Mouse (Mus musculus): ENCODE results near the gene Hist2h2ab.
A peak's percentile ranks its signal among the peaks of the same experiment; 100 is the strongest.
"Not testable (repeated sequence)": the region's sequence is repeated elsewhere in the genome, so short reads cannot be mapped to it uniquely, and the experiment has no call there.

The Hist2h2ab gene

DNA sequence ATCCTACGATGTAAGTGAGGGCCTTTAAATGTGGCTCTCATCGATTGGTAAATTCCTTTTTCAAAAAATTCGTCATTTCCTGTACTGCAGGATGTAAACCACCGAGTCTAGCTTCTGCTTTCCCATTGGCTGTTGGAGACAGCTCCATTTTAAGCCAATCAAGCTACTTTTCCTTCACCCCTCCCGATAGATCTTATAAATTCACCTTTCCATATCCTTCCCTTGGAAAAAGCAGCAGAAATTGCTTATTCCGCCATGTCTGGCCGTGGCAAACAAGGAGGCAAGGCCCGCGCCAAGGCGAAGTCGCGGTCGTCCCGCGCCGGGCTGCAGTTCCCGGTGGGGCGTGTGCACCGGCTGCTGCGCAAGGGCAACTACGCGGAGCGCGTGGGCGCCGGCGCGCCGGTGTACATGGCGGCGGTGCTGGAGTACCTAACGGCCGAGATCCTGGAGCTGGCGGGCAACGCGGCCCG is at the start of gene Hist2h2ab, which contains the start of gene Bola1:
Gene Hist2h2ab (plus strand): TSS at position 205 of the 470 bp plus-strand sequence.
Gene Bola1 (minus strand): TSS at position 49 of the 470 bp plus-strand sequence.
- peak; percentile 63 to 83 for DNase-seq

DNA sequence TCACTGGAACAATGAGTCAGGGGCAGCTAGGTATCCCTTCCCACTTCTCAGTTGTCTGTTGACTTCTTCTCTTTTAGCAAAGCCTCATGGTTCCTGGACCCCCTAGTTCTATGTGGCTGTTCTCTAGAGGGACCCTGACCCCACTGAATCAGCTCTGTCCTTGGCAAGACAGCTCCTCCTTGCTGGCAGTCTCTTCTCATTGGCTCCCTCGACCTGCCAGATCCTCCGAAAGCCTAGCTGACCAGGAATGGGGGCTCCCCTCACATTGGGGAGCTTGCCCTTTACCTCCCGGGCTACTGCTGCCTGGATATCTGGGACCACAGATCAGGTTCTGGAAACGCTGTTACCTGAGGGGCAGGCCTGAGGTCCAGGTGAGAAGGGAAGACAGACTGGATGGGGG is 49.4 kb upstream of the Hist2h2ab start:
- DNase-seq, result peak in 1 of 2 experiments; percentile 40

DNA sequence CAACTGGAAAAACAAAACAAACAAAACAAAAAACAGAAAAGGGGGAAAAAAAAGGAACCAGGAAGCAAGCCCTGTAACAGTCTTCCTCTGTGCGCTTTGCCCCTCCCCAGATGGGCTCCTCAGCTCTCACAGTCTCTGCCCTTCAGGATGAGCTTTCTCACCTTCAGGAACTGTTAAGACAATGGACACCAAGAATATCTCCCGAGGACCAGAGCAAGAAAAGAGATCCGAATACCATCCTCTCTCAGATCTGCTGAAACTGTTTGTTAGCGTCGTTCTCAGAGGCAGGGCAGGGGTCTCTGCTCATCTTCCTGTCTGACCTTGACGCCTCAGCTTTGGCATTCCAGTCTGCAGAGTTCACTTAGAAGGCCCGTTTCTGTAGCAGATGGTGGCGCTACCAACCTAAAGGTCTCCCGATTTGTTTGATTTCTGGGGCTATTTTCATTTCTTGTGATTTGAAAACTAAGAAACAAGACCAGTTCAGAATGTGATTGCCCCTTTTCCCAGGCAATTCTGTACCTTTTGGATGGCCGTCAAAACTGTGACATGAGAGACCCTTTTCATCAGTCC is 48.6 kb upstream of the Hist2h2ab start:
- peak in 1 of 2 experiments; percentile 41 for DNase-seq

DNA sequence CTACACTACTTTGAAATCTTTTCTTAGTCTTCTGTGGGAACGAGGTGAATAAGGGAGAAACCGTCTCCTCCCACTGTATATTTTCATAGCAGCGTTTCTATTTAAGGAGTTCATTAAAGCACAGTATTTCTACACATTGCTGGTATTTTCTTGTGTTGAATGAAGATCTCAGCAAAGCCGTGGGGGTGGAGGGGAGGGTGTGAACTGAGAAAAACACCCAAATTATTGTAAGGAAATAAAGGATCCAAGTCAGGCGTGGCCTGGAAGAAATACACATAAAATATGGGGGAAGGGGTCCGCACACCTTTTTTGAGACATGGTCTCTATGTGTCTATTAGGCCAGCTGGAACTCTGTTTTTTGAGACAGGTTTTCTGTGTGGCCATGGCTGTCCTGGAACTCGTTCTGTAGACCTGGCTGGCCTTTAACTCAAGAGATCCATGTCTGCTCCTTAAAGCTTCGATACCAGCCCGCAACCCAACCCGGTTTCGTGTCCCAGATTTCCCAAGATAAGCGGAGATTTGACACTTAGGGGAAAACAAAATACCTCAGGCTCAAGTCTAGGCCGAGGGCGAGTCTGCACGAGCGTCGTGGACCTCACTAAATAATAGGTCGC is 48.0 kb upstream of the Hist2h2ab start:
- DNase-seq, result no peak

DNA sequence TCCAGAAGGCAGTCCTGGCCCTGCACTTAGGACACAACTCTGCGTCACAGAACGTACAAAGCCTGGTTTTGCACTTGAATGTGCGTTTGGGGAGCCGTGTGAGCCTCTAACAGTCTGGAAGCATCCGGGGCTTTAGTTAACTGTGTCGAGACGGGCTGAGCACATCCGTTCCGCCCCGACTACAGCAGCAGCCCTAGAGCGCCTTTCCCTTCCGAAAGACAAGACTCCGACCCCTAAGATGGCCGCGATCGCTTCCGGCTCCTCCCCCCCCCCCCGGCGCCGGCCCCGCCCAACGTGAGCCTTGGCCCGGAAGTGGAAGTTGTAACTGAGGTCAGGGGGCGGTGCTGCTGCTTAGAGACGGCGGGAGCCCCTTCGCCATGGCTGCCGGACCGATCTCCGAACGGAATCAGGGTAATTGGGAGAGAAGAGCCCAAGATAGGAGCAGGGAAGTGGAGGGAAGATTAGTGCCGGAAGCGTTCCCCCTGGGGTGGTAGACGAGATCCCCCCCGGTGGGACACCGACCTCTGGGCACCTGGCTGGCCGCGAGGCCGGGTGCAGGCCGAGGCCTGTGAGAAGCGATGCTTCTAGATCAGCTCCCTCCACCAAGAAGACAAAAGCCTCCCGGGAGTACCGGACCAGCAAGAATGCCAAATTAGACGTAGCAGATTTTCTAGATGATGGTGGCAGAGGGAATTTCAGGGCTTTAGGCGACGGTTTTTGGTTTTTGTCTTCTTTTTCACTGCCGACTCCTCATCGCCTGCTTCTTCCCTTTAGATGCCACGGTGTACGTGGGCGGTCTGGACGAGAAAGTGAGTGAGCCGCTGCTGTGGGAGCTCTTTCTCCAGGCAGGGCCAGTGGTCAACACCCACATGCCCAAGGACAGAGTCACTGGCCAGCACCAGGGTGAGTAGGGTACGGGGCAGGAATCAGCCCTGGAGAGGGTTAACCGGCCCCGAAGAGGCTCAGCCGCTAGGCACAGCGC is 47.2 kb upstream of the Hist2h2ab start, which contains the start of gene Sf3b4:
Gene Sf3b4 (plus strand): TSS at position 136 of the 982 bp plus-strand sequence.
- peak; percentile 90 to 94 for DNase-seq

DNA sequence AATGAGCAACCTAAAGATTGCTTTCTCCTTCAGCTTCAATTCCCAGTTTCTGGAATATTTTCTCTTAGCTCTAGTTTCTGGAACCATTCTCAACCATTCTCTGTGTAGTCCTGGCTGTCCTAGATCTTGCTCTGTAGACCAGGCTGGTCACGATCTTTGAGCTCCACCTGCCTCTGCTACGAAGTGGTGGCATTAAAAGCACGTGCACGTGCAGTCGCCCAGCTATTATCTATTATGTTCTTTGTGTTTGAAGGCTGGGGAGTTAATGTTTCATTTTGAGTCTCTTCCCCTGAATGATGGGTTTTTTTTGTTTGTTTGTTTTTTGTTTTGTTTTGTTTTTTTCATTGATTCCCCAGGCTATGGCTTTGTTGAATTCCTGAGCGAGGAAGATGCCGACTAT is 46.5 kb upstream of the Hist2h2ab start:
- no peak for DNase-seq

DNA sequence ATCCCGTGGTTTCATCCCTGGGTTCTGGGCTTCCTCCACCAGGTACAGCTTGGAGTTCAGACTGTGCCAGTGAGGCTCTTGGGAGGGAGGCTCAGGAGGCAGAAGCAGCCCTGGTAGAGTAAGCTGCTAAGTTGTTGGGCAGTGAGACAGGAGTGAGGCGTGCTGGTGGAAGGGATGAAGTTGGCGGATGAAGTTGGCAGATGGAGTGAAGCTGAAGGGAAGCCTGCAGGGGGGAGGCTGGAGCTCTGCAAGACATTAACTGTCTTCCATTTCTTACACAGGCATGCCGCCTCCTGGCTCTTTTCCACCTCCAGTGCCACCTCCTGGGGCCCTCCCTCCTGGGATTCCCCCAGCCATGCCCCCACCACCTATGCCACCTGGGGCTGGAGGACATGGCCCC is 45.6 kb upstream of the Hist2h2ab start:
- not testable (repeated sequence) for DNase-seq

DNA sequence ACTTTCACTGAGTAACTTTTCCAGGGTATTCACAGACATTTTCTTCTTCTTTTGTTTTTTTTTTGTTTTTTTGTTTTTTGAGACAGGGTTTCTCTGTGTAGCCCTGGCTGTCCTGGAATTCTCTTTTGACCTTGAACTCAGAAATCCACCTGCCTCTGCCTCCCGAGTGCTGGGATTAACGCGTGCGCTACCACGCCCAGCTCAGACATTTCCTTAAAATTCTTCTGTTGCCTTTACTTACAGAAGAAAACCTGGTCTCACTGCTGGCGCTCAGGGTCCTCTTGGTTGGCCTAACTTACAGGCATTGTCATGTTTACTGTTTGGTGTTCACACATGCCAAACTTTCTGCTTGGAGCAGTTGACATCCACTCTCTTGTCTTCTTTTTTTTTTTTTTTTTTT is 44.4 kb upstream of the Hist2h2ab start:
- DNase-seq, result no peak

DNA sequence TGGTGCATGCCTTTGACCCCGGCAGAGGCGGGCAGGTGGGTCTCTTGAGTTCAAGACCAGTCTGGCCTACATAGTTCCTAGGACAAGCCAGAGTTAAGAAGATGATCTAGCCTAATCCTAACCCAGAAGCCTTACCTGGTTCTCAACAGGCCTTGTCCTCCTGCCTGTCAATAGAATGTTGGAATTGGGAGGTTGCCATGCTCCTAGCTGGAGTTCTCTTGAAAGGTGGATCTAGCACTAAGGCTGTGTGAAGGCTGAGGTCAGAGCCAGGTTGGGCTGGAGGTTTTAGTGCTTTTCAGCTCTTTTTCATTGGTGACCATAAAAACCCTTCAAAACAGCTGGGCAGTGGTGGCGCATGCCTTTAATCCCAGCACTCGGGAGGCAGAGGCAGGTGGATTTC is 41.2 kb upstream of the Hist2h2ab start:
- no peak for DNase-seq

DNA sequence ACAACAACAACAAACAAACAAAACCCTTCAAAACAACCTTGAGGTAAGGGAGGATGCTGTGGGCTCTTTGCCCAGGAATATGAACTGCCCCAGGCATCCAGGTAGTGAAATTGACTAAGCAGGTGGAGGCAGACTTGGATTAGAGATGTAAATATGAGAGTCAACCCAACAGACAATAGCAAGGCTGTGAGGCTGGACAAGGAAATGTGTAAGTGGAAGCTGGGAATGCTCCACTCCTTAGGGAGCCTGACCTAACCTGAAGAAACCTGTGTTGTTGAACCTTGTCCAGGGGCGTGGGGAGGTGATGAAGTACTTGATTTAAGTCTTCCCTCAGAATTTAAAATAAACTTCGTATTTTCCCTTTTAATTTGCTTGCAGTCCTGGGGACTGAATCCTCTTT is 40.8 kb upstream of the Hist2h2ab start:
- no peak for DNase-seq

DNA sequence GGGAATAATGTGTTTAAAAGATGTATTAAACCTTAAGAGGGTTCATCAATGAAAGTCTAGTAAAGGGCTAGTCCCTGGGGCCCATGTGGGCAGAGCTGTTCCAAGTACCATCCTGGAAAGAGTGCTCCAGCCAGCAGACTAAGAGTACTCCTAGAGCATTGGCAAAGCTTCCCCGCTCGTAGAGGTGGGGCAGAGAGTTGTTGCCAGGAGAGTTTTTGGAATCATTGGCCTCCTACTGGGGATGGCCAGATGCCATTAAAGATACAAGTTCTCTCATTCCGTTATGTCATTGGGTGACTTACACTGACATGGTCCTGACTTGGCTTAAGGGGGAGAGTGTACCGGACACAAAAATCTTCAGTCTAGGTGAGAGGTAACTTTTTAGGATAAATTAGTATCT is 40.1 kb upstream of the Hist2h2ab start:
- no peak for DNase-seq

DNA sequence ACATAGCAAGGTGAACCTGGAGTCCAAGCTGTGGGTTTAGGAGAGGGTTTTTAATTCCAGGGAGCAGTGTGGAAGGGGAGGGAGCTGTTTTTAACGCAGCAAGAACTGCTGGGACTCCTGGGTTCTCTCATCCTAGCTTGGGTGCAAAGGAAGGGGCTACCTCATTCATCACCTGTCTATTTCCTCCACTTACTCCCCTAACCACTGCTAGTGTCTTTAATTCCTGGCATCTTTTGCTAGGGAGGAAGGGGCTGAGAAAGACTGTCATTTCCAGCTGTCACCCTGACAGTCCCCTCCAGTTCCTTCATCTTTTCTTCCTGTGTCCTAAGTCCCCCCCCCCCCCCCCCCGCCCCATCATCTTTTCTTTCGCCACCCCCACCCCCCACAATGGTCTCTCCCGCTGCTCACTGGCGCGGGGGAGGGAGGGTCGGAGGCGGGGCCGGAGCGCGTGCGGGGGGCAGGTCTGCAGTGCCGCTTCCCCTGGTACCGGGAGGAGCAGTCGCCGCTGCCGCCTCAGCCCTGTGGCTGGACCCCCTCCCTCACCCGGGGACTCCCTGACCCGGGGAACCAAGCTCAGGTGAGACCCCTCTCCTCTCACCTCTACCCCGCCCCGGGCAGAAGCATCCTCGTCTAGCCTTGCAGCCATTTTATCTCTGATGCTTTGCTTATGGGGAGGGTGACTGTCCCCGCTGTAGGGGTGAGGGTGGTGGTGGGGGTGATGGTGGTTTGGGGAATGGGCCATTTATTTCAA is 38.8 kb upstream of the Hist2h2ab start, which contains the start of gene Sv2a:
Gene Sv2a (plus strand): TSS at position 425 of the 751 bp plus-strand sequence.
- DNase-seq, result peak; percentile 59 to 83

DNA sequence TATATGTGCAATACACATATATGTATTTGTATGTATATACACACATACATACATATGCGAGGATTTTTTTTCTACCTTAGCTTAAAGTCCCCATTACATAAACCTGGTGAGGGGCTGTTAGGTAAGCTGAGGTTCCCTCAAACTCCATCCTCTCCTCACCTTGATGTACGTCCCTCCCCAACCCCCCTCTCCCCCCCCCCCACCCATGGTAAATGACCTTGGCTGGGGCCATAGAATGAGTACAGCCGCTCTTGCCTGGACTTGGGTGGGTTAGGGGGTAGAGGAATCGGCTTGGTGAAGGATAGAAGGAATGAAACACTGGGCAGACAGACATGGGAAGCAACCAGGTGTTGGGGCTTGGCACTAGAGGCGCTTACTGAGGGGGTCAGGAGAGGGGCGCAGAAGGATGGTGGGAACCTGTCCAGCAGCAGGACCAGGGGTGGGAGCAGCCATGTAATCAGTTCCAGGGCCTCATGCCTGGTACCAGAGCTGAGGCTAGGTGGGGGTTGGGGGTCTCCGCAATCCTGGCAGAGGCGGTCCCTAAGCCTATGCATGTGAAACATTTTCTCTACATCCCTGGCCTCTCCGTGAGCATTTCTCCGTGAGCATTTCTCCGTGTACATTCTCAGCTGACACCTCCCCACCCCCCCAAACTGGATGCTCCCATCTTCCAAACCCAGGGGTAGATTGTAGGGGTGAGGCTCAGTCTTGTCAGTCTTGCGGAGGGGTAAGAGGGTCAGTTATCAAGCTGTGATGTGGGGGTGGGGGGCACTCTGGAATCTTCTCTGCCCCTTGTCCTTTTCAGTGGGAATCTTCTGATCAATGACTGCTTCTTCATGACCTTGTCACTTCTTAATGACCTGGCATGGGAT is 37.9 kb upstream of the Hist2h2ab start:
- no peak for DNase-seq

DNA sequence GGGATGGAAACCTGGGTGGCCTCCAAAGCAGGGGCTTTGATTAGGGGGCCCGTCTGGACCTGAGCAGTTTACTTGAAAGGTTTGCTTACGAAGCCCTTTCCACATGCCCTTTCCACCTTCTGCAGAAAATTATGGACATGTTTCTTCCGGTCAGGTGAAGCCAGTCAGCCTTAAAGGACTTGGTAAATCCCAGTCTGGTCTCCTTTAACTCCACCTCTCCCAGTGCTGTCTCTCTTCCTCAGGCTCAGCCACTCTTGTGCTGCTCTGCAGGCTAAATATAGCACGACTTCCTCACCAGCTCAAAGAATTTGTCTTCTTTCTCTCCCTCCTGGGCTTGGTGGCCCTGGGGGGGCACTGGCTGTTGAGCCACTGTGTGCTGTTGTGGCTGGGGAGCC is 37.3 kb upstream of the Hist2h2ab start:
- DNase-seq, result no peak

DNA sequence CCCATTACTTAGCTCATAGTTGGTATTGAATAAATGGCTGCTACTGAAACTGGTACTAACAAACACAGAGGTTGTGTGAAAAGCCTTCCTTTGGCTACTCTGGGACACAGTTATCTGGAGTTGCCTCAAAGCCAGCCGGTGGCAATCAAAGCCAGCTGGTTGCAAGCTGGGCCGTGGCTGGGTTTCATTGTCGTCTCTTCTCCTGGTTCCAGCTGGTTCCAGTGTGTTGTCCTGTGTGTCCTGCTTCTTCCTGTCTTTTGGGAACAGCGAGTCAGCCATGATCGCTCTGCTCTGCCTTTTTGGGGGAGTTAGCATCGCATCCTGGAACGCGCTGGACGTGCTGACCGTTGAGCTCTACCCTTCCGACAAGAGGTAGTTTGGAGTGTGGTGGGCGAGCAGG is 26.7 kb upstream of the Hist2h2ab start:
- no peak for DNase-seq

DNA sequence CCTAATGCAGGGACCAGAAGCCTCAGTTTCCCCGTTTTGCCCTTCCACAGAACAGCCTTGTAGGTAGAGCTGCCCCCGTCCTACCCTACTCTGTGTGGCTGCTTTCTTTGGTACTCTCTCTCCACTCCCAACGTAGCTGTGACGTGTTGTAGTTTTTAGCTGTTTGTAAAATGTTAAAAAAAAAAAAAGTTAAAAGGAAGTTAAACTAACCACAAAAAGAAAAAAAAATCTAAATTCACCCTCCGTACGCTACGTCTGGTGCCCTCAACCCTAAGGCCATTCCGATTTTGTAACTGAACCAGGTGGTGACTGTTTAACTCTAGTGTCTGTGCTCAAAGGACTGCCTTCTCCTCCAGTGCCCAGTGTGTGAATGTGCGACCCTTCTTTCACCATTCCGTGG is 24.7 kb upstream of the Hist2h2ab start:
- DNase-seq, result no peak

DNA sequence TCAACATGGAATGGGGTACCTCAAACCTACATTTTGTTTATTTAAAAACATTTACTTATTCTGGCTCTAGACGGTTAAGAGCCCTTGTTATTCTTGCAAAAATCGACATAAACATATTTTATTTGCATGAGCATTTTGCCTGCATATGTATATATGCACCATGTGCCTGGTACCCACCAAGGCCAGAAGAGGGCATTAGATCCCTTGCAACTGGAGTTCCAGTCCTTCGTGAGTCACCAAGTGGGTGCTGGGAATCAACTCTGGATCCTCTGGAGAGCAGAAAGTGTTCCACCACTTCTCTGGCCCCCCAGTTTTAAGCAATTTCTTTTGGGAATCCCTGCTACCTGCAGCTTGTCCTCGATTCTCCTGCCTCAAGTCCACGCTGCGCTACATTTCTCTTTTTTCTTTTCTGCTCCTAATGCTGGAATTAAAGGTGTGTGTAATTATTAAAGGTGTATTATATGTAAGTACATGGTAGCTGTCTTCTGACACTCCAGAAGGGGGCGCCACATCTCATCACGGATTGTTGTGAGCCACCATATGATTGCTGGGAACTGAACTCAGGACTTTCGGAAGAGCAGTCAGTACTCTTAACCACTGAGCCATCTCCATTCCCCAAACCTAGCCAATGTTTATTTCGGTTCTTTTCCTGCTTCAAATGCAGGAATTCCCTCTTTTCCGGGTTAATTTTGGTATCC is 23.9 kb upstream of the Hist2h2ab start:
- DNase-seq, result no peak

DNA sequence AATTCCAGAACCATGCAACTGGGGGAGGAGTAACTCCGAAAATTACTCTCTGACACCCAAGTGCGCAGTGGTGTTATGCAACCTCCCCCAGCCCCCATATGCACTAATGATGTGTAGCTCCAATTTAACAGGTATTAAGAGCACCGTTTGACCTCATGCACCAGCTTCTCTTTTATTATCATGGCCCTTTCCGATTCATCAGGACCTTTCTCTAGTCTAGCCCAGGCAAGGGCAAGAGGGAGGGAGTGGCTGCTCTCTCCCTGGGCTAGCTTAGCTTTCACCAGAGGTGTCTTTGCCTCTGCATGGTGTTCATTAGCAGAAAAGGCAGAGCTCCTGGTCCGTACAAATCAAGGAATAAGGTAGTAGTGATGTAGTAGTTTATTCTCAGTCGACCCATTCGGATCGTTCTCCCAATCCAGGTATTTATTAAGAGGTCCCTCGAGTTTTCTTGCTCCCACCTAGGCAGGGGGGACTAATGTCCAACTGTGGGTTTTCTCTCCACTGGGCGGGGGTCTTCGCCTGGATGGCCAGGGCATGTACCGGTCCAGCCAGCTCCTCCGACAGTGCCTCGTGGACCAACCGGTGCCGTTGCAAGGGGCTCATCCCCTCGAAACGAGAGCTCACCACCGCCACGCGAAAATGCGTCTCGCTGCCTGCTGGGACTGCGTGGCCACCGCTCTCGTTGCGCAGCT is 23.1 kb upstream of the Hist2h2ab start:
- DNase-seq, result no peak

DNA sequence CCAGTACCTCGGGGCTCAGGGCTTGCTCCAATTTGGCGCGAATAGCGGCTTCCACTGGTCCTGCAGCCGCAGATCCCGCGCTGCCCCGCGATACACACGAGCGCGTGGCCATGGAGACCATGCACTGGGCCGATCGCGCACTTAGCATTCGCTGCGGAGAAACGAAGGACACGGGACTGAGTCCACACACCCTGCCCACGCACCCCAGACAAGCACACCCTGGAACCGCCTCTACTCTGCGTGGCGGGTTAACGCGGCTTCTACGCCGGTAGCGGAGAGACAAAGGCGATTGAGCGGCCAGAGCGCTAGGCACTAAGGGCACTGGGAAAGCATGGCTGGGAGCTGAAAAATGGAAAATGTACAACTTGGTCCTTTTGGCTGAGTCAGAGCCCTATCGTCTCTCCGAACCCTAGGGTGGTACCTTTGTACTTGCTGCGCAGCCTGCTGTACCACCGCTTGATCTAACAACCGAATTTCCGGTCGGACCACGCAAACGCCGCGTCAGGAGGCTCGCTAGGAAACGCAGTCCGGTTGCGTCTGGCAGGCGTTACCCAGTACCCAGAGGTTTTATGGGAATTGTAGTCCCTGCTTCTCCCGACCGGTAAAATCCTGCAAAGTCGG is 22.4 kb upstream of the Hist2h2ab start:
- DNase-seq, result peak; percentile 91 to 96

DNA sequence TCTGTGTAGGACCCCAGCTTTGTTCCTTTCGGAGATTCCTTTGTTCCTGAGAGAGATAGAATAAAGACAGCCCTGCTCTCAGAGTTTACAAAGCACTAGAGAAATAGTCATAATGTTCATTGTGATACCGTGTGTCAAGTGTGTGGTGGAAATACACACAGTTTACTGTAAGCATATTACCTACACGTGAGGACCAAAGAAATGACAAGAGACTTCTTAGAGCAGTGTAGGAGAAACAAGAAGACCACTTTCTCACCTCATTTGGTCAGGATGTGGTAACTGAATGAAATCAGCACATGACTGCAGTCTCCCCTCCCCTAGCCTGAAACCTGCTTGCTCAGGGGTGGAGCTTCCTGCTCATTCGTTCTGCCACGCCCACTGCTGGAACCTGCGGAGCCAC is 21.5 kb upstream of the Hist2h2ab start:
- peak in 1 of 2 experiments; percentile 42 for DNase-seq
